Mouse (Mus musculus): ENCODE results near the gene Rpl22l1.

GRCm38 (mm10) chr3:28836796-28837371 lies 31.6 kb downstream of the Rpl22l1 start:
- TF ChIP-seq GATA1 (IDR thresholded peaks at IDR 0.05; ENCODE audit: low read length) (no peak), TAL1 (IDR thresholded peaks at IDR 0.05; ENCODE audit: low read length) (no peak)
